Mouse (Mus musculus): ENCODE measurements around the gene Ip6k2.

DNA sequence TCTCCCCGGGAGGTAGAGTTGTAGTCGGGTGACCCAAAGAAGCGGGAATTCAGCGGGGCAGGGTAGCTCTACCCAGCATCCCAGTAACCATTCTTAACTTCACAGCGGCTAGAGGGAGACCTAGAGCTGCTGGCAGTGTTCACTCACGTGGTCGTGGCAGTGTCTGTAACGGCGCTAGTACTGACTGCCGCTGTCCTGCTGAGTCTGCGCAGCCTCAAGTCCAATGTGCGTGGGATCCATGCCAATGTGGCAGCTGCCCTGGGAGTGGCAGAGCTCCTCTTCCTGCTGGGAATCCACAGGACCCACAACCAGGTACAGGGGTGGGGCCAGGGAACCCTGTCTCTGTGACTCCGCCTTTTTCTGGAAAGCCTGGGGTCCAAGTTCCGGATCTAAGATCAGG is 59.4 kb downstream of the Ip6k2 start:
- TF ChIP-seq HCFC1 (IDR thresholded peaks at IDR 0.05; ENCODE audit: borderline replicate concordance, insufficient read depth, low read length), result no peak
- TF ChIP-seq MAFK (IDR thresholded peaks at IDR 0.05; ENCODE audit: insufficient read depth, low read depth, low read length), result no peak
- no peak for TF ChIP-seq ZNF384 (IDR thresholded peaks at IDR 0.05; ENCODE audit: low read depth, low read length)
- no peak for TF ChIP-seq CHD2 (IDR thresholded peaks at IDR 0.05; ENCODE audit: low read depth, low read length)
- no peak for TF ChIP-seq ZC3H11A (IDR thresholded peaks at IDR 0.05; ENCODE audit: borderline replicate concordance, low read depth, low read length)
